Mouse (Mus musculus) kidney, embryonic 16.5 days (tissue): Measurements from ENCODE around the gene Clnk. TPM values are rescaled to one million over a fixed set of nuclear protein-coding genes. Genes with fewer than 3 reads are reported as not detected.

Experiments
- ATAC-seq: fragments of 200-750 bp; cut with Nextera tagmentation; 2 replicates; pipeline ENCODE4 v1.8.0; 2017; ENCODE audit warnings: moderate TSS enrichment; ENCODE audit not compliant: low FRiP score, low TSS enrichment
- H3K27ac ChIP-seq: fragments of 300-500 bp; sonication (generic); 2 replicates; pipeline ENCODE4 v1.5.1; 2014; ENCODE audit warnings: low read length
- H3K27me3 ChIP-seq: fragments of 300-500 bp; sonication (generic); 2 replicates; pipeline ENCODE4 v1.6.1; 2014; ENCODE audit warnings: low read length, control low read depth, mixed read lengths; ENCODE audit not compliant: insufficient read depth
- H3K36me3 ChIP-seq: fragments of 300-500 bp; sonication (generic); 2 replicates; pipeline ENCODE4 v1.6.1; 2014; ENCODE audit warnings: low read length, control low read depth, mixed read lengths; ENCODE audit not compliant: insufficient read depth
- H3K4me1 ChIP-seq: fragments of 300-500 bp; sonication (generic); 2 replicates; pipeline ENCODE4 v1.6.1; 2014; ENCODE audit warnings: low read length, control low read depth, mixed read lengths; ENCODE audit not compliant: insufficient read depth
- H3K4me2 ChIP-seq: fragments of 300-500 bp; sonication (generic); replicated peaks from 2 replicates; pipeline ENCODE4 v1.6.1; 2014; ENCODE audit warnings: low read depth, low read length
- H3K4me3 ChIP-seq: fragments of 300-500 bp; sonication (generic); 2 replicates; pipeline ENCODE4 v1.5.1; 2014; ENCODE audit warnings: mild to moderate bottlenecking, low read length
- H3K9ac ChIP-seq: fragments of 300-500 bp; sonication (generic); replicated peaks from 2 replicates; pipeline ENCODE4 v1.6.1; 2014; ENCODE audit warnings: low read length
- H3K9me3 ChIP-seq: fragments of 300-500 bp; sonication (generic); 2 replicates; pipeline ENCODE4 v1.6.1; 2016; ENCODE audit warnings: low read length, control low read depth
- WGBS: fragments of 180-500 bp; shearing (Covaris S2); extraction: QIAGEN DNeasy Blood & Tissue Kit; methylation state at CpG from one replicate; pipeline ENCODE4 v1.1.7; 2014; 5-methylcytosine and 5-hydroxymethylcytosine counted together
- polyA plus RNA-seq: library from polyadenylated mRNA; unstranded; fragments of >200 nt; fragmentation: Nextera tagmentation; extraction: Ambion mirVana; gene quantifications from 2 replicates; pipeline ENCODE4 v1.2.1, GENCODE M21; 2015

Gene Clnk
- polyA plus RNA-seq, 1 experiment from 2014 or later: not detected

GRCm38 (mm10) chr5:38858015-38858721, 18.4 kb downstream of the Clnk start:
- WGBS: 54% methylated on average over 4 of the region's 4 CpGs
- Histone ChIP-seq H3K9ac (no peak overlapping the region), H3K36me3 (no peaks in the 10 kb centered on the region), H3K4me1 (no peaks in the 10 kb centered on the region), H3K9me3 (no peaks in the 10 kb centered on the region), H3K4me3 (no peak overlapping the region), H3K27ac (no peak overlapping the region), H3K27me3 (no peaks in the 10 kb centered on the region), H3K4me2 (no peak overlapping the region)
- ATAC-seq: no peak

- H3K27me3 ChIP-seq: no peaks in the 10 kb centered on the region
- no peak overlapping the region for H3K4me3 ChIP-seq
- WGBS: 85% methylated on average over 1 of the region's 1 CpGs
- H3K9ac ChIP-seq: no peak overlapping the region
- H3K36me3 ChIP-seq: no peaks in the 10 kb centered on the region
- no peaks in the 10 kb centered on the region for H3K9me3 ChIP-seq
- H3K4me2 ChIP-seq: no peak overlapping the region
- H3K4me1 ChIP-seq: no peaks in the 10 kb centered on the region
- H3K27ac ChIP-seq: no peak overlapping the region
- ATAC-seq: no peak
Measured at GRCm38 (mm10) chr5:38857591-38857990, 19.0 kb downstream of the Clnk start.

- ATAC-seq: no peak
- 93% methylated on average over 1 of the region's 1 CpGs for WGBS
- Histone ChIP-seq H3K4me3 (no peak overlapping the region), H3K27ac (no peak overlapping the region), H3K9ac (no peak overlapping the region), H3K27me3 (no peaks in the 10 kb centered on the region), H3K36me3 (no peaks in the 10 kb centered on the region), H3K4me1 (no peaks in the 10 kb centered on the region), H3K4me2 (no peak overlapping the region), H3K9me3 (no peaks in the 10 kb centered on the region)
Measured at GRCm38 (mm10) chr5:38850171-38850570, 26.4 kb downstream of the Clnk start.

- Histone ChIP-seq H3K36me3 (no peaks in the 10 kb centered on the region), H3K4me3 (no peak overlapping the region), H3K27ac (no peak overlapping the region), H3K4me1 (no peaks in the 10 kb centered on the region), H3K9ac (no peak overlapping the region), H3K27me3 (no peaks in the 10 kb centered on the region), H3K9me3 (no peaks in the 10 kb centered on the region), H3K4me2 (no peak overlapping the region)
- WGBS: 42% methylated on average over 3 of the region's 3 CpGs
- ATAC-seq: no peak
Measured at GRCm38 (mm10) chr5:38845529-38845928, 31.1 kb downstream of the Clnk start.

- Histone ChIP-seq H3K4me2 (no peak overlapping the region), H3K4me1 (no peaks in the 10 kb centered on the region), H3K27ac (no peak overlapping the region), H3K4me3 (no peak overlapping the region), H3K9ac (no peak overlapping the region), H3K36me3 (no peaks in the 10 kb centered on the region), H3K9me3 (no peaks in the 10 kb centered on the region), H3K27me3 (no peaks in the 10 kb centered on the region)
- ATAC-seq: no peak
- 76% methylated on average over 2 of the region's 2 CpGs for WGBS
Measured at GRCm38 (mm10) chr5:38844312-38844711, 32.3 kb downstream of the Clnk start.

- WGBS: 100% methylated on average over 1 of the region's 1 CpGs
- ATAC-seq: no peak
- Histone ChIP-seq H3K27ac (no peak overlapping the region), H3K4me1 (no peaks in the 10 kb centered on the region), H3K4me3 (no peak overlapping the region), H3K27me3 (no peaks in the 10 kb centered on the region), H3K36me3 (no peaks in the 10 kb centered on the region), H3K4me2 (no peak overlapping the region), H3K9ac (no peak overlapping the region), H3K9me3 (no peaks in the 10 kb centered on the region)
Measured at GRCm38 (mm10) chr5:38839981-38840380, 36.6 kb downstream of the Clnk start.

DNA sequence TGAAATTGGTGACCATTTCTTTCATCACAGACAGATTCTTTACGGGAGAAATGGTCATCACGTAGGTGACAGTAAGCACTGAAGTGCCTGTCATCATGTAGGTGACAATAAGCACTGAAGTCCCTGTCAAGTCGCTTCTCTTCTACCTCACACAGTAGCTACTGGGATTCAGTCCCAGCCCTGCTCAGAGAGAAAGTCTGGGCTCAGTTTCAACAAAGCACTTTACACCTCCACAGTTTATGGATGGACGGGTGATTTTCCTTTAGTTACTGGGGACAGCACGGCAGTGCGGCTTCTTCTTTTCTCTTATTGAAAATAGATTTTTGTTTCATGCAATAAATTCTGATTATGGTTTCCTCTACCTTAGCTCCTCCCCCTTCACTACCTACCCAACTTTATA, 49.3 kb downstream of the Clnk start:
- H3K27ac ChIP-seq: no peak overlapping the region
- no peaks in the 10 kb centered on the region for H3K27me3 ChIP-seq
- H3K4me2 ChIP-seq: no peak overlapping the region
- 54% methylated on average over 6 of the region's 6 CpGs for WGBS
- H3K9me3 ChIP-seq: no peaks in the 10 kb centered on the region
- H3K4me3 ChIP-seq: no peak overlapping the region
- H3K36me3 ChIP-seq: no peaks in the 10 kb centered on the region
- ATAC-seq: no peak
- no peak overlapping the region for H3K9ac ChIP-seq
- no peaks in the 10 kb centered on the region for H3K4me1 ChIP-seq

- Histone ChIP-seq H3K9me3 (no peaks in the 10 kb centered on the region), H3K36me3 (no peaks in the 10 kb centered on the region), H3K4me2 (no peak overlapping the region), H3K9ac (no peak overlapping the region), H3K4me1 (no peaks in the 10 kb centered on the region), H3K27me3 (no peaks in the 10 kb centered on the region), H3K27ac (no peak overlapping the region), H3K4me3 (no peak overlapping the region)
- 68% methylated on average over 5 of the region's 5 CpGs for WGBS
- ATAC-seq: no peak
Measured at GRCm38 (mm10) chr5:38826586-38826985, 50.0 kb downstream of the Clnk start.

DNA sequence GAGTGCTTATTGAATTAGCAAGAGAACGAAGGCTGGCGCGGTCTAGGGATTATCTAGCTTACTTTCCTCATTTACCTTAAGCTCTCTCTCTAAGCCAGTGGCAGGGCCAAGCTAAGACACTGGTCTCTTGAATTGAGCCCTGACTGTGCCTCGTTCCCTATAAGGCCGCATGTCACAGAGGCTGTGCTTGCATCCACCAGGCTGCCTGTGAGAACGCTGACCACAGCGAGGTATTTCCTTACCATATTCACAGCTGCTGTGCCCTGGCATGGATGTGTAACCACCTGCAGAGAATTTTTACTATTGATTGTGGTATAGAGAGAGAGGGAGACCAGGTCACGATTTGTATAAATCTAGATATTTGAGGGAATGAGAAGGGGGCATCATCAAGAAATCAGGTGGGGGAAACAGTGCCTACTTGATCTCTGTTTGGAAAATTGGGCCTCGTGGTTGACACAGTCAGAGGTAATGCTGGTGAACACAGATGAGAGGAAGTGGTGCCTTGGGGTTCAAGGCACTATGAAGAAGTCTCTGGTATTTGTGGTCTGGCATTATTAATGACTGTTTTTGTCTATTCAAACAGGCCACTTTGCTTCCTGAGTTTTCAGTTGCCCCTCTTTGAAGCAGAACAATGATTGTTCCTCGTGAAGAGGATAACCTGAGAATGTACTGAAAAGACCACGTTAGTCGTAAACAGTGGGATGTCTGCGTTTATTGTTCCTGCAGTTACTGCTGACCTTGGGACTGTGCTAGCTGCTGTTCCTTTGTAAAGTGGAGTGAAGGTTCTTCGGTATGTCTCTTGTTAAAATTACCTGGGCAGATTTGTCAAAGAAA, 52.3 kb downstream of the Clnk start:
- ATAC-seq: no peak
- H3K27me3 ChIP-seq: no peaks in the 10 kb centered on the region

More for the DNA sequence above, 52.3 kb downstream of the Clnk start:
- 63% methylated on average over 14 of the region's 14 CpGs for WGBS
- H3K9me3 ChIP-seq: no peaks in the 10 kb centered on the region
- H3K27ac ChIP-seq: no peak overlapping the region
- H3K4me3 ChIP-seq: no peak overlapping the region
- no peak overlapping the region for H3K9ac ChIP-seq
- H3K4me2 ChIP-seq: no peak overlapping the region
- no peaks in the 10 kb centered on the region for H3K36me3 ChIP-seq
- no peaks in the 10 kb centered on the region for H3K4me1 ChIP-seq
